Mouse (Mus musculus): ENCODE data around the gene Cyp4f16. TPM values are rescaled to one million over a fixed set of nuclear protein-coding genes. Genes with fewer than 3 reads are reported as not detected.
"Not testable (repeated sequence)": the region's sequence is repeated elsewhere in the genome, so short reads cannot be mapped to it uniquely, and the experiment has no call there.

Cyp4f16 gene
- 4.1 and 4.9 TPM in 2 replicates for total RNA-seq (2014; rRNA removed)
- polyA plus RNA-seq (2012; rRNA removed): 3.4 and 5.1 TPM in 2 replicates

DNA sequence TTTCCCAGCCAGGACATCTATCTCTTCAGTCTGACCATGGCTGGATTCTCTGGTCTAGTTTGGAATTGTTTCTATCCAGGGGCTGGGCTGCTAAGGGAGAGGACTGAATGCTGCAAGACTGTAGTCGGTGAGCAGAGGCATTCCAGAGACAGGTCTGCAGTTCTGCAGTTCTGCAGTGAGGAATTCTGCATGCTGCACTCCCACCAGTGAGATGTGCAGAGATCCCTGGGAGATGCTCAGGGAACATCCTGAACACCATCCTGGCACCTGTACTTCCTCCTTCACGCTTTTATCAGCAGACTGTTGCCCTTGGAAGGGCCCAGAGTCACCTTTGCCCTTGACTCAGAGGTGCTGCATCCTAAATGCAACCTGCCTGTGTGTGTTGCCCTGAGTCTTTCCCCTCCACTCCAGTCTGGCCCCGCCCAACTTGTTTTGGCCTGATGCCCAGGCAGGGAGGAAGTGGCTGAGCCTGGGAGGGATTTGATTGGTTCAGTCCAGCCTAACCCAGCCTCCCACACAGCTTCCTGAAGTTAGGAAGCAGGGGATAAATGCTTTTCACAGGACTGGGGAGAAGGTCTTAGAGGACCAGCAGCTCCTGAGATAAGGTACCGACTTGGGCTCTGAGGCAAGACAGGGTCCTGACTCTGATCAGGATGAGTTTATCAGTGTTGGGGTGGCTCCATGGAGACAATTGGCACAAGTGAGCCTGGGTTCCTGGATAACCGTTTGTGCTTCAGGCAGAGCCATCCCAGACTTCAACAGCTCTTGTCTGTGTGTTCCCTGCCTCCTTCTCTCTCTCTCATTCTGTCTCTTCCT, at the start of gene Cyp4f16:
Gene Cyp4f16 (plus strand): TSS at position 508 of the 816 bp plus-strand sequence.
- not testable (repeated sequence) for H3K36me3 ChIP-seq (ENCODE audit: control insufficient read depth, insufficient read depth, low read length); H3K4me1 ChIP-seq (ENCODE audit: control insufficient read depth, insufficient read depth, low read length); H3K27me3 ChIP-seq (ENCODE audit: control insufficient read depth, insufficient read depth, low read length); H3K79me2 ChIP-seq (ENCODE audit: control insufficient read depth, insufficient read depth, low read length); H3K27ac ChIP-seq (replicated peaks; ENCODE audit: insufficient read depth, low read depth, low read length)
- peak; percentile 29 for DNase-seq (ENCODE audit: extremely low read depth, low read depth, low spot score)
- 4% methylated on average over 5 of the region's 5 CpGs for WGBS
- Histone ChIP-seq H3K4me3 (ENCODE audit: insufficient read depth, low read depth, low read length) (peak within 1 kb of the TSS; percentile 39), H3K9ac (ENCODE audit: low read depth, low read length) (0 out of 2 replicates have a peak within 1 kb of the TSS, but pooled peaks have one; percentile 21)

DNA sequence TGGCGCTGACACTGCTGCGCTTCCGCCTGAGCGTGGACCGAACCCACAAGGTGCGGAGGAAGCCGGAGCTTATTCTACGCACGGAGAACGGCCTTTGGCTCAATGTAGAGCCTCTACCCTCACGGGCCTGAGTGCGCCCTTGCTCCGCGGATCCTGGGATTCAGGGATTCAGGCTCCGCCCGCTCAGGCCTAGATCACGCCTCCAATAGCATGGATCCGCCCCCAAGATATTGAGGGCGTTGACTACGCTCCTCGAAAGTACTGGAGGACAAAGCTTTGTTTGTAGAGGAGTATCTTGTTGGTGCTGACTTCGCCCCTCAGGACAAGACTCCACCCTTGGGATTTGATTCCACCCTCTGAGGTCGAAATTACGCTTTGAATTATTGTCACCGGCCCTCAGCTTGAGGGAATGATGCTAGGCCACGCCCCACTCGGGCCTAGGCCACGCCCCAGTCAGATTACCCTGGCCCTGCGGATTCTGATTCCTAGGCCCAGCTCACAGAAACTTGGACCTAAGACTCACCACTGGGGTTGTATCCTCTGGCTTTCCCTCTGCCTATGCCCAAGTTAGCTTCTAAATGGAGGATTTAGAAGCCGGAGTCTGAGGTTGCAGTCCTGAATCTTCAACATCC, 43.9 kb upstream of the Cyp4f16 start:
- DNase-seq (ENCODE audit: extremely low read depth, low read depth, low spot score): no peak

DNA sequence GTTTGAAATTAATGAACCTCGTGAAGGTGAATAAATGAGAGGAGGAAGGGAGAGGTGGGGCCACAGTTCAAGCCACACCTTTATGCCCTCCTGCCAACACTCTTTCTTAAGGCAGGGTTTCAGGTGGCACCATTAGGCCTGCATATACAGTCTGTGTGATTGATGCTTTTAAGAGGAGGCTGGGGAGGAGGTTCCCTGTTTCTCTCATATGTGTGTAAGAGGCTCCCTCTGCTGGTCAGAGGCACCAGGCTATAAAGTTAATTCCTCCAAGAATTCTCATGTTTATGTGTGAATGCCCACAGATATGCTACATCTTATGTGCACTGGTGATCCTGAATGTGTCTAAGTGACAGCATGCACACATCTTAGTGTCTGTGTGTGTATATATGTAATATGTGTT, 41.8 kb upstream of the Cyp4f16 start:
- WGBS: 88% methylated on average over 1 of the region's 1 CpGs
- H3K9ac ChIP-seq (ENCODE audit: low read depth, low read length): no peak overlapping the region
- no peaks in the 10 kb centered on the region for H3K79me2 ChIP-seq (ENCODE audit: control insufficient read depth, insufficient read depth, low read length)
- no peaks in the 10 kb centered on the region for H3K36me3 ChIP-seq (ENCODE audit: control insufficient read depth, insufficient read depth, low read length)
- H3K4me3 ChIP-seq (ENCODE audit: insufficient read depth, low read depth, low read length): no peak overlapping the region
- H3K27ac ChIP-seq (replicated peaks; ENCODE audit: insufficient read depth, low read depth, low read length): no peak overlapping the region
- peaks cover 2% of the 10 kb centered on the region; the same call in 1 of the 2 replicates for H3K4me1 ChIP-seq (ENCODE audit: control insufficient read depth, insufficient read depth, low read length)
- no peaks in the 10 kb centered on the region for H3K27me3 ChIP-seq (ENCODE audit: control insufficient read depth, insufficient read depth, low read length)
- TF ChIP-seq CTCF (IDR thresholded peaks at IDR 0.05; ENCODE audit: low read depth, low read length) (peak; percentile 48), POLR2A (IDR thresholded peaks at IDR 0.05; ENCODE audit: extremely low read depth, insufficient read depth, low read length) (no peak)
- peak; percentile 65 for DNase-seq (ENCODE audit: extremely low read depth, low read depth, low spot score)

More for the DNA sequence above, 43.9 kb upstream of the Cyp4f16 start:
- no peaks in the 10 kb centered on the region for H3K79me2 ChIP-seq (ENCODE audit: control insufficient read depth, insufficient read depth, low read length)
- no peaks in the 10 kb centered on the region for H3K27me3 ChIP-seq (ENCODE audit: control insufficient read depth, insufficient read depth, low read length)
- WGBS: 28% methylated on average over 30 of the region's 30 CpGs
- H3K9ac ChIP-seq (ENCODE audit: low read depth, low read length): 0 out of 2 replicates have a peak overlapping the region, but pooled peaks have one; percentile 5
- peak overlapping the region; percentile 19 for H3K4me3 ChIP-seq (ENCODE audit: insufficient read depth, low read depth, low read length)
- no peak overlapping the region for H3K27ac ChIP-seq (replicated peaks; ENCODE audit: insufficient read depth, low read depth, low read length)
- no peak for TF ChIP-seq CTCF (IDR thresholded peaks at IDR 0.05; ENCODE audit: low read depth, low read length)
- no peaks in the 10 kb centered on the region for H3K36me3 ChIP-seq (ENCODE audit: control insufficient read depth, insufficient read depth, low read length)
- H3K4me1 ChIP-seq (ENCODE audit: control insufficient read depth, insufficient read depth, low read length): peaks cover 2% of the 10 kb centered on the region; the same call in 1 of the 2 replicates

DNA sequence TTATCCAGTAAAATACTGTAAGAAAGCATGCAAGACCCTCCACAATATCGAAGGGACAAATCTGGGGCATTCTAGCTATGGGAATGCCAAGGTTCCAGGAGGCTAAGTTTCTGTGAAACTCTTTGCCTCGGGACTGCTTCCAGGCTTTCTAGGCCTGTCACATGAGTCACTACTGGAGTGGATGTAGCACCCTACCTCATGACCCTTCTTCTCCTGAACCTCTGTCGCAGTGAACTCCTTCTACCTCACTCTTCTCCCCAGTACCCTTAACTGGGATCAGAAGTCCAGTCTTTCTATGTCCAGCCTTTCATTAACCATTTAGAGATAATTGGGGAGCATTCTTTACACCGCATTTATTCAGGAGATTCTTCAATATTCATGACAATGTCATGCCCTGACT, 35.8 kb upstream of the Cyp4f16 start:
- not testable (repeated sequence) for H3K4me3 ChIP-seq (ENCODE audit: insufficient read depth, low read depth, low read length); H3K36me3 ChIP-seq (ENCODE audit: control insufficient read depth, insufficient read depth, low read length); H3K79me2 ChIP-seq (ENCODE audit: control insufficient read depth, insufficient read depth, low read length); H3K27me3 ChIP-seq (ENCODE audit: control insufficient read depth, insufficient read depth, low read length); H3K9ac ChIP-seq (ENCODE audit: low read depth, low read length); H3K27ac ChIP-seq (replicated peaks; ENCODE audit: insufficient read depth, low read depth, low read length)
- H3K4me1 ChIP-seq (ENCODE audit: control insufficient read depth, insufficient read depth, low read length): peaks cover 22% of the 10 kb centered on the region
- DNase-seq (ENCODE audit: extremely low read depth, low read depth, low spot score): peak; percentile 35
- WGBS: 65% methylated on average over 4 of the region's 4 CpGs

DNA sequence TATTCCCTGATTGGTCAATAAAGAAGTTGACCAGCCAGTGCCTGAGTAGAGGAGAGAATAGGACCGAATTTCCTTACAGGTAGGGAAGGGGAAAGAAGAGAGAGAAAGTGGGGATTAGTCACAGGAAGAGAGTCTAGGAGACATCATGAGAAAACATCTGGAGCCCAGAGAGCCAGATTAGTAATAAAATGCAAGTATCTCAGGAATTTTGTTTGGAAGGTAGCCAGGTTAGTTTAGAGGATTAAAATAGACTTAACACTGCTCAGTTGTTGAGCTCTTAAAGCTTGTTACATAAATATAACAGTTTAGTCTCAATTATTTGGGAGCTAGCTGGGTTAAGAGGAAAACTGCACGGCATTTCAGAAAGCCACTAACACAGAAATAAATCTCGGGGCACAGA, 35.3 kb upstream of the Cyp4f16 start:
- H3K79me2 ChIP-seq (ENCODE audit: control insufficient read depth, insufficient read depth, low read length): no peaks in the 10 kb centered on the region
- WGBS: 53% methylated on average over 3 of the region's 3 CpGs
- H3K4me3 ChIP-seq (ENCODE audit: insufficient read depth, low read depth, low read length): no peak overlapping the region
- peak overlapping the region; percentile 12; the same call in 1 of the 2 replicates for H3K9ac ChIP-seq (ENCODE audit: low read depth, low read length)
- TF ChIP-seq CTCF (IDR thresholded peaks at IDR 0.05; ENCODE audit: low read depth, low read length): no peak
- TF ChIP-seq POLR2A (IDR thresholded peaks at IDR 0.05; ENCODE audit: extremely low read depth, insufficient read depth, low read length): no peak
- peak; percentile 24 for DNase-seq (ENCODE audit: extremely low read depth, low read depth, low spot score)
- H3K27me3 ChIP-seq (ENCODE audit: control insufficient read depth, insufficient read depth, low read length): no peaks in the 10 kb centered on the region
- H3K36me3 ChIP-seq (ENCODE audit: control insufficient read depth, insufficient read depth, low read length): no peaks in the 10 kb centered on the region
- H3K27ac ChIP-seq (replicated peaks; ENCODE audit: insufficient read depth, low read depth, low read length): peak overlapping the region; percentile 98
- H3K4me1 ChIP-seq (ENCODE audit: control insufficient read depth, insufficient read depth, low read length): peaks cover 22% of the 10 kb centered on the region

DNA sequence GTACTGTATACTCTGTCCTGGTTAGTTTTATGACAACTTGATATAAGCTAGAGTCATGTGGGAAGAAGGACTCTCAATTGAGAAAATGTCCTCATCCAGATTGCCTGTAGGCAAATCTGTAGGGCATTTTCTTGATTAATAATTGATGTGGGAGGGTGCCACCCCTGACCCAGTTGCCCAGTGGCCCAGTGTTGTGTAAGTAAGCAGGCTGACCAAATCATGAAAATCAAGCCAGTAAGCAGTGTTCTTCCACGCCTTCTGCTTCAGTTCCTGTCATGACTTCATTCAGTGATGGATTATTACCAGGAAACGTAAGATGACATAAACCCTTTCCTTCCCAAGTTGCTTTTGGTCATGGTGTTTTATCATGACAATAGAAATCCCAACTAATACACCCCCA, 33.2 kb upstream of the Cyp4f16 start:
- WGBS: 16% methylated on average over 2 of the region's 2 CpGs
- no peaks in the 10 kb centered on the region; the same call in 1 of the 2 replicates for H3K79me2 ChIP-seq (ENCODE audit: control insufficient read depth, insufficient read depth, low read length)
- H3K4me3 ChIP-seq (ENCODE audit: insufficient read depth, low read depth, low read length): no peak overlapping the region
- H3K27me3 ChIP-seq (ENCODE audit: control insufficient read depth, insufficient read depth, low read length): no peaks in the 10 kb centered on the region
- peaks cover 24% of the 10 kb centered on the region for H3K4me1 ChIP-seq (ENCODE audit: control insufficient read depth, insufficient read depth, low read length)
- DNase-seq (ENCODE audit: extremely low read depth, low read depth, low spot score): peak; percentile 92
- H3K27ac ChIP-seq (replicated peaks; ENCODE audit: insufficient read depth, low read depth, low read length): peak overlapping the region; percentile 70; the same call in 1 of the 2 replicates
- TF ChIP-seq POLR2A (IDR thresholded peaks at IDR 0.05; ENCODE audit: extremely low read depth, insufficient read depth, low read length) (no peak), CTCF (IDR thresholded peaks at IDR 0.05; ENCODE audit: low read depth, low read length) (no peak)
- peaks cover 1% of the 10 kb centered on the region; the same call in 1 of the 2 replicates for H3K36me3 ChIP-seq (ENCODE audit: control insufficient read depth, insufficient read depth, low read length)
- no peak overlapping the region for H3K9ac ChIP-seq (ENCODE audit: low read depth, low read length)

Measured in liver, adult 2 months (tissue).